Mouse (Mus musculus): Measurements from ENCODE around the gene BC005537. TPM values are rescaled to one million over a fixed set of nuclear protein-coding genes. Genes with fewer than 3 reads are reported as not detected.

Gene BC005537
- 28.5 and 45.4 TPM in 2 replicates for polyA plus RNA-seq (2012; rRNA removed)

GRCm38 (mm10) chr13:24801308-24801921 is at the start of gene BC005537:
BC005537 (plus strand) TSS chr13:24801657.

GRCm38 (mm10) chr13:24761403-24762227 is 39.8 kb upstream of the BC005537 start, which contains the start of gene Gmnn:
Gmnn (minus strand) TSS chr13:24761923.

GRCm38 (mm10) chr13:24831353-24832130 is 30.1 kb downstream of the BC005537 start, which contains the start of the genes Acot13 and Tdp2:
Acot13 (minus strand) TSS chr13:24831540.
Tdp2 (plus strand) TSS chr13:24831679.

GRCm38 (mm10) chr13:24844983-24845955 is 43.8 kb downstream of the BC005537 start, which contains the start of gene D130043K22Rik:
D130043K22Rik (plus strand) TSS chr13:24845135.

Other genes with a start within 250 kb of the BC005537 start
- gene Ripor2, start 219.5 kb upstream of the BC005537 start, polyA plus RNA-seq (2012; rRNA removed), result 3.6 and 5.1 TPM in 2 replicates
- gene Armh2, start 60.4 kb upstream of the BC005537 start, polyA plus RNA-seq (2012; rRNA removed), result not detected in 2 replicates
- gene Gmnn, start 39.7 kb upstream of the BC005537 start, polyA plus RNA-seq (2012; rRNA removed), result 0.45 and 1.5 TPM in 2 replicates
- gene Acot13, start 29.9 kb downstream of the BC005537 start, polyA plus RNA-seq (2012; rRNA removed), result 29.4 and 37.3 TPM in 2 replicates
- 27.9 and 28.9 TPM in 2 replicates for gene Tdp2, start 30.0 kb downstream of the BC005537 start, polyA plus RNA-seq (2012; rRNA removed)
- gene D130043K22Rik, start 43.5 kb downstream of the BC005537 start, polyA plus RNA-seq (2012; rRNA removed), result 0.35 and 0.58 TPM in 2 replicates
- 7.5 and 13.1 TPM in 2 replicates for gene Aldh5a1, start 136.0 kb downstream of the BC005537 start, polyA plus RNA-seq (2012; rRNA removed)
- gene Gpld1, start 141.5 kb downstream of the BC005537 start, polyA plus RNA-seq (2012; rRNA removed), result 2.3 and 2.6 TPM in 2 replicates
- 27.0 and 27.2 TPM in 2 replicates for gene Mrs2, start 218.7 kb downstream of the BC005537 start, polyA plus RNA-seq (2012; rRNA removed)

All from ovary, adult 2 months (tissue).